Mouse (Mus musculus): Measurements from ENCODE around the gene BC028528. TPM values are rescaled to one million over a fixed set of nuclear protein-coding genes. Genes with fewer than 3 reads are reported as not detected.
A peak's percentile ranks its signal among the peaks of the same experiment; 100 is the strongest.

Gene BC028528
- polyA plus RNA-seq, 1 experiment from 2014 or later: 7.6 TPM

GRCm38 (mm10) chr3:95850611-95851010, 41.2 kb downstream of the BC028528 start:
- TF ChIP-seq EP300 (IDR thresholded peaks at IDR 0.05; ENCODE audit: low read depth): no peak
- TF ChIP-seq CTCF (IDR thresholded peaks at IDR 0.05; ENCODE audit: low read depth): no peak
- WGBS (ENCODE audit: insufficient replicate concordance): 60% methylated on average over 4 of the region's 4 CpGs
- Histone ChIP-seq H3K27ac (ENCODE audit: low read depth) (no peak overlapping the region), H3K9ac (replicated peaks) (no peak overlapping the region), H3K9me3 (ENCODE audit: low read length) (no peaks in the 10 kb centered on the region), H3K4me2 (ENCODE audit: low read depth, low read length) (no peak overlapping the region), H3K4me1 (ENCODE audit: insufficient read depth) (peaks cover 5% of the 10 kb centered on the region; the same call in 1 of the 2 replicates), H3K36me3 (replicated peaks; ENCODE audit: insufficient read depth, low read length) (peaks cover 70% of the 10 kb centered on the region), H3K4me3 (ENCODE audit: low read depth, low read length) (no peak overlapping the region), H3K27me3 (ENCODE audit: insufficient read depth, low read length) (no peaks in the 10 kb centered on the region)
- ATAC-seq (no peak), DNase-seq (no peak)

- ATAC-seq: no peak
- 81% methylated on average over 3 of the region's 3 CpGs for WGBS (ENCODE audit: insufficient replicate concordance)
Measured at GRCm38 (mm10) chr3:95842503-95843214, 49.1 kb downstream of the BC028528 start.

DNA sequence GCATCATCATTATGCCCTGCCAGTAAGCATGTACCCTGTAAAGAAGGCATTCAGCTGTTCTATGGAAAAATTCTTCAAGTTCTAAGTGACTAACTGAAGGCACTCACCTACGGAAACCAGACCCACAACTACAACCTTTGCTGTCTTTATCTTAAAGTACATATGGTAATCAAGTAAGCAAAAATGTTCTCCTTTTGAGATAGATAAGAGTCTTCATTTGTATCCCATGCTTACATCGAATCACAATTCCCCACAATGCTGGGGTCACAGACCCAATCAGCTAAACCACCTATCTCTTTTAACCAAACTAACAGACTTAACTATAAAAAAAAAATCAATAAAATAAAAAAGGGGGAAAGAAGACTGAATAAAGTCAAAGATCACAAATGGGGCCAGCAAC, 52.6 kb downstream of the BC028528 start:
- Histone ChIP-seq H3K4me3 (ENCODE audit: low read depth, low read length) (no peak overlapping the region), H3K36me3 (replicated peaks; ENCODE audit: insufficient read depth, low read length) (peaks cover 74% of the 10 kb centered on the region), H3K27ac (ENCODE audit: low read depth) (no peak overlapping the region), H3K27me3 (ENCODE audit: insufficient read depth, low read length) (no peaks in the 10 kb centered on the region), H3K9ac (replicated peaks) (no peak overlapping the region), H3K4me2 (ENCODE audit: low read depth, low read length) (no peak overlapping the region), H3K9me3 (ENCODE audit: low read length) (no peaks in the 10 kb centered on the region), H3K4me1 (ENCODE audit: insufficient read depth) (no peaks in the 10 kb centered on the region)
- DNase-seq: no peak
- TF ChIP-seq EP300 (IDR thresholded peaks at IDR 0.05; ENCODE audit: low read depth): peak; percentile 38; the same call in 1 of the 2 replicates
- no peak for TF ChIP-seq CTCF (IDR thresholded peaks at IDR 0.05; ENCODE audit: low read depth)
- no peak for ATAC-seq
- 64% methylated on average over 2 of the region's 2 CpGs for WGBS (ENCODE audit: insufficient replicate concordance)

More at GRCm38 (mm10) chr3:95842503-95843214, 49.1 kb downstream of the BC028528 start:
- H3K27ac ChIP-seq (ENCODE audit: low read depth): no peak overlapping the region
- no peaks in the 10 kb centered on the region for H3K9me3 ChIP-seq (ENCODE audit: low read length)
- H3K9ac ChIP-seq (replicated peaks): no peak overlapping the region
- no peak for DNase-seq
- no peaks in the 10 kb centered on the region for H3K27me3 ChIP-seq (ENCODE audit: insufficient read depth, low read length)
- TF ChIP-seq EP300 (IDR thresholded peaks at IDR 0.05; ENCODE audit: low read depth) (no peak), CTCF (IDR thresholded peaks at IDR 0.05; ENCODE audit: low read depth) (peak; percentile 13; the same call in 1 of the 2 replicates)
- no peaks in the 10 kb centered on the region for H3K4me1 ChIP-seq (ENCODE audit: insufficient read depth)
- peaks cover 80% of the 10 kb centered on the region for H3K36me3 ChIP-seq (replicated peaks; ENCODE audit: insufficient read depth, low read length)
- no peak overlapping the region for H3K4me3 ChIP-seq (ENCODE audit: low read depth, low read length)
- H3K4me2 ChIP-seq (ENCODE audit: low read depth, low read length): no peak overlapping the region

Other genes starting within 250 kb of the BC028528 start
- gene Mcl1, start 233.2 kb downstream of the BC028528 start, polyA plus RNA-seq (2015; fragmentation: Nextera tagmentation; extraction: Ambion mirVana): 36.2 and 38.2 TPM in 2 replicates
- gene Adamtsl4, start 204.1 kb downstream of the BC028528 start, polyA plus RNA-seq (2015; fragmentation: Nextera tagmentation; extraction: Ambion mirVana): 2.5 and 2.6 TPM in 2 replicates
- gene Ecm1, start 152.4 kb downstream of the BC028528 start, polyA plus RNA-seq (2015; fragmentation: Nextera tagmentation; extraction: Ambion mirVana): 81.2 and 90.1 TPM in 2 replicates
- 16.4 and 21.0 TPM in 2 replicates for gene Tars2, start 131.8 kb downstream of the BC028528 start, polyA plus RNA-seq (2015; fragmentation: Nextera tagmentation; extraction: Ambion mirVana)
- 7.1 and 8.2 TPM in 2 replicates for gene Rprd2, start 73.1 kb downstream of the BC028528 start, polyA plus RNA-seq (2015; fragmentation: Nextera tagmentation; extraction: Ambion mirVana)
- 11.2 and 12.0 TPM in 2 replicates for gene Prpf3, start 36.1 kb downstream of the BC028528 start, polyA plus RNA-seq (2015; fragmentation: Nextera tagmentation; extraction: Ambion mirVana)
- 145 and 157 TPM in 2 replicates for gene Mrps21, start 20.5 kb downstream of the BC028528 start, polyA plus RNA-seq (2015; fragmentation: Nextera tagmentation; extraction: Ambion mirVana)
- gene Ciart, start 9.8 kb downstream of the BC028528 start, polyA plus RNA-seq (2015; fragmentation: Nextera tagmentation; extraction: Ambion mirVana): 0.77 and 1.00 TPM in 2 replicates
- 17.1 and 22.9 TPM in 2 replicates for gene Aph1a, start 2.0 kb upstream of the BC028528 start, polyA plus RNA-seq (2015; fragmentation: Nextera tagmentation; extraction: Ambion mirVana)
- 15.2 and 17.3 TPM in 2 replicates for gene Car14, start 12.7 kb upstream of the BC028528 start, polyA plus RNA-seq (2015; fragmentation: Nextera tagmentation; extraction: Ambion mirVana)
- gene Anp32e, start 37.2 kb upstream of the BC028528 start, polyA plus RNA-seq (2015; fragmentation: Nextera tagmentation; extraction: Ambion mirVana): 92.0 and 98.4 TPM in 2 replicates
- 10.7 and 11.7 TPM in 2 replicates for gene Plekho1, start 104.0 kb upstream of the BC028528 start, polyA plus RNA-seq (2015; fragmentation: Nextera tagmentation; extraction: Ambion mirVana)
- 11.3 and 12.5 TPM in 2 replicates for gene Vps45, start 166.5 kb upstream of the BC028528 start, polyA plus RNA-seq (2015; fragmentation: Nextera tagmentation; extraction: Ambion mirVana)
- 7.4 and 7.9 TPM in 2 replicates for gene Otud7b, start 212.5 kb upstream of the BC028528 start, polyA plus RNA-seq (2015; fragmentation: Nextera tagmentation; extraction: Ambion mirVana)

All from liver, postnatal 0 days (tissue).